ENCODE assay signal across 8 mouse cellular contexts in genomic region chr6:70791824-70792535, GRCm38 (mm10). TPM values are rescaled to one million over a fixed set of nuclear protein-coding genes. Genes with fewer than 3 reads are reported as not detected.
DNase-seq lines count a peak whose midpoint lies in the region; ATAC-seq lines count a peak whose summit lies in the region.

TSS of gene Rpia (minus strand) at chr6:70792232.

- peak within 1 kb of the TSS; percentile 100 for H3K4me3 ChIP-seq in megakaryocyte, embryonic 14.5 days (replicated peaks)

- DNase-seq in ZHBTc4 (ENCODE audit: low read depth, low spot score), result peak; percentile 99
- peak; percentile 99 for DNase-seq in gastrocnemius, adult 8-10 months (ENCODE audit: low spot score in 2 of 2)
- DNase-seq in hindlimb bud, embryonic 11.5 days (ENCODE audit: extremely low spot score, low read depth, low spot score), result peak; percentile 89
- peak; percentile 92 to 98 for DNase-seq in left cerebral cortex, adult 8-10 months (ENCODE audit: low spot score in 2 of 2)
- peak; percentile 98 to 99 for DNase-seq in right cerebral cortex, postnatal 10 days (ENCODE audit: low spot score in 2 of 2)
- DNase-seq in urinary bladder, postnatal 25 days (ENCODE audit: low spot score), result peak; percentile 98

- no peaks in the 10 kb centered on the region for H3K27me3 ChIP-seq in megakaryocyte, embryonic 14.5 days (replicated peaks)

- peaks cover 68% of the 10 kb centered on the region for H3K4me1 ChIP-seq in megakaryocyte, embryonic 14.5 days

- H3K9me3 ChIP-seq in megakaryocyte, embryonic 14.5 days, result no peaks in the 10 kb centered on the region

- ATAC-seq in common myeloid progenitor, adult 5-6 weeks (replicated peaks; ENCODE audit: low read depth, poor library complexity, severe bottlenecking), result peak; percentile 82

- H3K36me3 ChIP-seq in megakaryocyte, embryonic 14.5 days (replicated peaks; ENCODE audit: low read length), result peaks cover 22% of the 10 kb centered on the region

RNA-seq across cellular contexts. Expression of gene Rpia, which starts in this region (rescaled TPM):
- total RNA-seq in common myeloid progenitor, adult 5-6 weeks (2017), result 143 and 145 TPM in 2 replicates
- 10 to 100 TPM; 17.4 to 21.3 (median 20.4) TPM for total RNA-seq in gastrocnemius, adult 8-10 months (2022)
- total RNA-seq in left cerebral cortex, adult 8-10 months (2022), result 10 to 100 TPM; 11.5 to 16.0 (median 14.0) TPM
- 7.0 and 25.9 TPM in 2 replicates for polyA plus RNA-seq in megakaryocyte, embryonic 14.5 days (2012; ENCODE audit: insufficient read depth, low replicate concordance)

Comparison
In these comparisons a context has a peak if more than half of its experiments do, and no peak if none do; other contexts are left out.
1. Peak in every context shown above with its lines: DNase-seq, ATAC-seq and H3K4me3 ChIP-seq.